Mouse (Mus musculus): Measurements from ENCODE around the gene Zkscan16. TPM values are rescaled to one million over a fixed set of nuclear protein-coding genes. Genes with fewer than 3 reads are reported as not detected.

Zkscan16 gene
- polyA plus RNA-seq, 1 experiment from 2014 or later, result 0.52 TPM

GRCm38 (mm10) chr4:58944695-58945094 lies 1.3 kb downstream of the Zkscan16 start:
- H3K9ac ChIP-seq, result peak overlapping the region; percentile 74; the same call in 1 of the 2 replicates
- H3K4me1 ChIP-seq (replicated peaks), result peaks cover 14% of the 10 kb centered on the region
- no peak overlapping the region for H3K27ac ChIP-seq
- WGBS, result 74% methylated on average over 5 of the region's 5 CpGs
- no peaks in the 10 kb centered on the region for H3K36me3 ChIP-seq
- H3K9me3 ChIP-seq, result 0 out of 2 replicates have a peak, but pooled peaks cover under 1% of the 10 kb centered on the region
- peak overlapping the region; percentile 82 for H3K4me2 ChIP-seq
- no peak for ATAC-seq (ENCODE audit: low FRiP score)
- H3K27me3 ChIP-seq, result 0 out of 2 replicates have a peak, but pooled peaks cover 6% of the 10 kb centered on the region
- peak overlapping the region; percentile 57 for H3K4me3 ChIP-seq

DNA sequence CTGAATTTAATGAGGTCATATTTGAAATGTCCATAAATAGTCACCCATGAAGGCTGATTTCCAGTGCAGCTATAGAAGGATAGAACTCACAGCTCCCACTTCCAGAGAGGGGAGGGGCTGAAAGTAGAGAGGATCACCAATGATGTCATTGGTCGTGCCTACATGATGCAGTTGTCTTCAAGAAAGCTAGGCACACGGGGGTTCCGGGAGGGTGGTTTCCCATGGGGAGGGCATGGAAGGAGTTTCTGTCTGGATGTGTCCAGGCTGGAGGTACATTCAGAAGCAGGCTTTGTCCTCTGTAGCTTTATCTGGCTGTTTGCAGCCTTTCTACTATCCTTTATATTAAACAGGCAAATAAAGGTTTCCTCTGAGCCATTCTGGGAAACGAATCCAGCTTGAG lies 5.0 kb downstream of the Zkscan16 start:
- Histone ChIP-seq H3K4me3 (no peak overlapping the region), H3K27me3 (0 out of 2 replicates have a peak, but pooled peaks cover 6% of the 10 kb centered on the region), H3K4me1 (replicated peaks) (peaks cover 10% of the 10 kb centered on the region), H3K4me2 (no peak overlapping the region), H3K27ac (no peak overlapping the region), H3K36me3 (no peaks in the 10 kb centered on the region), H3K9ac (no peak overlapping the region), H3K9me3 (0 out of 2 replicates have a peak, but pooled peaks cover 3% of the 10 kb centered on the region)
- no peak for ATAC-seq (ENCODE audit: low FRiP score)
- WGBS, result 88% methylated on average over 4 of the region's 4 CpGs

DNA sequence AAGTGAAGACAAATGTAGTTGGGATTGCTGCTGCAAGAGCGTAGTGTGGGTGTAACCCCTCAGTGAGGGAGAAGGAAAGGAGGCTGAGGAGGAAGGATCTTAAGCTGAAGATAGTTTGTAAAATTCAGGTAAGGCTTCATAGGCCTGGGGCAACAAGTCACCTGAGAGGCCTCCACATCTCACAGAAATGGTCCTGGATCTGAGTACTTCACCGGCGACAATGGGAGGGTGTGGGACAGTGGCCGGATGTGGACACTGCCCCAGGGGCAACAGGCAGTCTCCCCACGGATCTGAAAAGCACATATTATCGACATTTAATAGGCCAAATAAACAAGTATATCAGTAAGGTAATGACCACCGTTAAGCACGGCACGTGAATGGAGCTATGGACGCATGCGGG lies 9.2 kb downstream of the Zkscan16 start:
- H3K27me3 ChIP-seq, result no peaks in the 10 kb centered on the region
- WGBS, result 93% methylated on average over 11 of the region's 11 CpGs
- no peak overlapping the region for H3K9ac ChIP-seq
- no peak for ATAC-seq (ENCODE audit: low FRiP score)
- no peak overlapping the region for H3K4me2 ChIP-seq
- peaks cover 12% of the 10 kb centered on the region for H3K36me3 ChIP-seq
- no peak overlapping the region for H3K4me3 ChIP-seq
- H3K27ac ChIP-seq, result no peak overlapping the region
- no peaks in the 10 kb centered on the region for H3K4me1 ChIP-seq (replicated peaks)
- 0 out of 2 replicates have a peak, but pooled peaks cover 3% of the 10 kb centered on the region for H3K9me3 ChIP-seq

GRCm38 (mm10) chr4:58961719-58962118 lies 18.3 kb downstream of the Zkscan16 start:
- H3K9me3 ChIP-seq, result no peaks in the 10 kb centered on the region
- H3K27ac ChIP-seq, result no peak overlapping the region
- no peak for ATAC-seq (ENCODE audit: low FRiP score)
- no peaks in the 10 kb centered on the region for H3K4me1 ChIP-seq (replicated peaks)
- H3K4me2 ChIP-seq, result no peak overlapping the region
- 95% methylated on average over 15 of the region's 15 CpGs for whole genome bisulfite sequencing
- H3K4me3 ChIP-seq, result no peak overlapping the region
- H3K36me3 ChIP-seq, result peaks cover 8% of the 10 kb centered on the region
- no peaks in the 10 kb centered on the region for H3K27me3 ChIP-seq
- H3K9ac ChIP-seq, result no peak overlapping the region

DNA sequence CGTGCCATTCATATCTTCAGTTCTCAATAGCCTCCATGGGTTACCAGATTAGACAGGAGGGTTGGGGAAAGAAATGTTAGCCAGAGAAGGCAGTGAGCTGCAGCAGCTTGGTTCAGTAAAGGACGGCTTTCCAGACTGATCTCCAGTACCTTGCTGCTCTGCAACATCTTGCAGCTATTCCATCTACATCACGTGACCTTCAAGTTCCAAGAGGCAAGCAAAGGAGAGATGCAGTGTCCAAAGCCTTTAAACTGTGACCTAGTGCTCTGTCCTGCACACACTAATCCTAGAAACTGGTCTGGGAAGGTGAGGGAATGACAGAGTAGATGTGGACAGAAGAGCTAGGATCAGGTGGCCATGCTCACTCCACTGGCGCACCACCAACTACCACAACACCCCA lies 19.8 kb downstream of the Zkscan16 start:
- H3K4me2 ChIP-seq, result no peak overlapping the region
- H3K9me3 ChIP-seq, result no peaks in the 10 kb centered on the region
- no peak overlapping the region for H3K27ac ChIP-seq
- 96% methylated on average over 4 of the region's 4 CpGs for WGBS
- no peaks in the 10 kb centered on the region for H3K27me3 ChIP-seq
- no peaks in the 10 kb centered on the region for H3K36me3 ChIP-seq
- no peak for ATAC-seq (ENCODE audit: low FRiP score)
- no peak overlapping the region for H3K9ac ChIP-seq
- no peak overlapping the region for H3K4me3 ChIP-seq
- no peaks in the 10 kb centered on the region for H3K4me1 ChIP-seq (replicated peaks)

GRCm38 (mm10) chr4:58965136-58965535 lies 21.7 kb downstream of the Zkscan16 start:
- H3K9ac ChIP-seq, result no peak overlapping the region
- H3K36me3 ChIP-seq, result no peaks in the 10 kb centered on the region
- no peak overlapping the region for H3K4me3 ChIP-seq
- no peaks in the 10 kb centered on the region for H3K4me1 ChIP-seq (replicated peaks)
- no peak for ATAC-seq (ENCODE audit: low FRiP score)
- no peak overlapping the region for H3K27ac ChIP-seq
- 88% methylated on average over 1 of the region's 1 CpGs for WGBS
- no peaks in the 10 kb centered on the region for H3K27me3 ChIP-seq
- no peak overlapping the region for H3K4me2 ChIP-seq
- no peaks in the 10 kb centered on the region for H3K9me3 ChIP-seq

DNA sequence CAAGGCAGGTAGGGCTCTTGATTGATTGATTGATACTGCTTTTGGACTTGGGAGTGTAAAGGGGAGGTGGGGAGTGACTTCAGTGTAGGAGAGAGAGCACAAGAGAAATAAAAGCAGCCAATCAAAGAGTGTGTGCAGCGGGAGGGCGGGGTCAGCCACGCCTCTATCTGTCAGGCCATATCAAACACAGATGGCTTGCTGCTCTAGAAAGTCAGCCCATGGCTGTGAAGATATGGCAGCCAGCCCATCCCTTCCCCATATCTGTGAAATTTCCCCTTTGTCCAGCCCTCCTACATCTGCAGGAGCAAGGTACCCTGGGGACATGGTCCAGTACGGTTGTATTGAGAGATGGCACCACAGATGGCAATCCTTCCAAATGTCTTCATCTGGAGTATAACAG lies 27.2 kb downstream of the Zkscan16 start:
- WGBS, result 73% methylated on average over 4 of the region's 4 CpGs
- Histone ChIP-seq H3K4me2 (no peak overlapping the region), H3K4me3 (no peak overlapping the region), H3K4me1 (replicated peaks) (no peaks in the 10 kb centered on the region), H3K27me3 (no peaks in the 10 kb centered on the region), H3K27ac (no peak overlapping the region), H3K36me3 (no peaks in the 10 kb centered on the region), H3K9me3 (no peaks in the 10 kb centered on the region), H3K9ac (no peak overlapping the region)
- peak; percentile 36; the same call in 1 of the 2 replicates for ATAC-seq (ENCODE audit: low FRiP score)

- no peak overlapping the region for H3K4me3 ChIP-seq
- no peak for ATAC-seq (ENCODE audit: low FRiP score)
- no peaks in the 10 kb centered on the region for H3K27me3 ChIP-seq
- no peak overlapping the region for H3K4me2 ChIP-seq
- 87% methylated on average over 5 of the region's 5 CpGs for WGBS
- H3K27ac ChIP-seq, result no peak overlapping the region
- no peaks in the 10 kb centered on the region for H3K4me1 ChIP-seq (replicated peaks)
- H3K9me3 ChIP-seq, result no peaks in the 10 kb centered on the region
- H3K9ac ChIP-seq, result no peak overlapping the region
- H3K36me3 ChIP-seq, result no peaks in the 10 kb centered on the region
Measured at GRCm38 (mm10) chr4:58975711-58976110, 32.3 kb downstream of the Zkscan16 start.

DNA sequence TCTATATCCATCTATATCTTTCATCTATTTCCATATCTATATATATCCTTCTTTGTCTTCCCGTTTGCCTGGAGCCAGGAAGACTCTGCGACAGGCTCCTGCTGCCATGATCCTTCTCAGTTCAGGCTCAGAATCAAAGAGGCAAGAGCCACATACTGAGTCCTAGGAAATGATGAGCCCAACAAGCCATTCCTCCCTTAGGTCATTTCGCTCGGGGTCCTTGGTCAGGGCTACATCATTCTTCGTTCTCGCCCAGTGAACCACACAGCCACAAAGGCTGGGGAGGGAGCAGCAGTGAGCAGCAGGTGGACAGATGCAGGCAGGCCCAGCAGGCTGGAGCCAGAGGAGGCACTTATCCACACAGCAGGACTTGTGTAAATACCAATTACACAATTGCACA lies 38.0 kb downstream of the Zkscan16 start:
- no peak for ATAC-seq (ENCODE audit: low FRiP score)
- H3K4me2 ChIP-seq, result no peak overlapping the region
- WGBS, result 80% methylated on average over 6 of the region's 6 CpGs

GRCm38 (mm10) chr4:58982806-58983205 lies 39.4 kb downstream of the Zkscan16 start:
- no peaks in the 10 kb centered on the region for H3K9me3 ChIP-seq
- H3K9ac ChIP-seq, result no peak overlapping the region
- H3K27me3 ChIP-seq, result no peaks in the 10 kb centered on the region
- peaks cover 10% of the 10 kb centered on the region for H3K4me1 ChIP-seq (replicated peaks)
- no peak for ATAC-seq (ENCODE audit: low FRiP score)
- H3K36me3 ChIP-seq, result no peaks in the 10 kb centered on the region
- H3K4me2 ChIP-seq, result no peak overlapping the region
- no peak overlapping the region for H3K27ac ChIP-seq
- WGBS, result 87% methylated on average over 8 of the region's 8 CpGs
- H3K4me3 ChIP-seq, result no peak overlapping the region

More for the DNA sequence above, 38.0 kb downstream of the Zkscan16 start:
- Histone ChIP-seq H3K9ac (no peak overlapping the region), H3K9me3 (no peaks in the 10 kb centered on the region), H3K27ac (no peak overlapping the region), H3K36me3 (no peaks in the 10 kb centered on the region), H3K4me3 (no peak overlapping the region), H3K4me1 (replicated peaks) (peaks cover 4% of the 10 kb centered on the region; the same call in 1 of the 2 replicates), H3K27me3 (no peaks in the 10 kb centered on the region)

- no peaks in the 10 kb centered on the region for H3K36me3 ChIP-seq
- no peak overlapping the region for H3K27ac ChIP-seq
- no peaks in the 10 kb centered on the region for H3K27me3 ChIP-seq
- 27% methylated on average over 7 of the region's 7 CpGs for WGBS
- no peak overlapping the region for H3K4me2 ChIP-seq
- H3K4me3 ChIP-seq, result no peak overlapping the region
- ATAC-seq (ENCODE audit: low FRiP score), result no peak
- peaks cover 10% of the 10 kb centered on the region for H3K4me1 ChIP-seq (replicated peaks)
- H3K9me3 ChIP-seq, result no peaks in the 10 kb centered on the region
- no peak overlapping the region for H3K9ac ChIP-seq
Measured at GRCm38 (mm10) chr4:58985157-58985648, 41.8 kb downstream of the Zkscan16 start.

GRCm38 (mm10) chr4:58986540-58987190 lies 43.2 kb downstream of the Zkscan16 start, which contains the start of gene Ptgr1:
Gene Ptgr1, minus strand, starts transcription at chr4:58987119.
- peak within 1 kb of the TSS; percentile 5; the same call in 1 of the 2 replicates for H3K27ac ChIP-seq
- 3% methylated on average over 28 of the region's 28 CpGs for WGBS
- H3K9ac ChIP-seq, result peak within 1 kb of the TSS; percentile 40
- no peaks in the 10 kb centered on the region for H3K9me3 ChIP-seq
- H3K4me3 ChIP-seq, result peak within 1 kb of the TSS; percentile 42
- H3K27me3 ChIP-seq, result no peaks in the 10 kb centered on the region
- no peaks in the 10 kb centered on the region for H3K36me3 ChIP-seq
- ATAC-seq (ENCODE audit: low FRiP score), result peak; percentile 73
- H3K4me1 ChIP-seq (replicated peaks), result peaks cover 10% of the 10 kb centered on the region
- H3K4me2 ChIP-seq, result peak within 1 kb of the TSS; percentile 70
